Mouse (Mus musculus) heart, postnatal 0 days (tissue): ENCODE measurements around the gene Nat8f3.
"Not testable (repeated sequence)": the region's sequence is repeated elsewhere in the genome, so short reads cannot be mapped to it uniquely, and the experiment has no call there.

Source experiments
- CTCF ChIP-seq: IDR thresholded peaks from 2 replicates; pipeline ENCODE4 v1.5.1; 2016; ENCODE audit warnings: antibody characterized with exemption, control low read depth, low read depth
- EP300 ChIP-seq: IDR thresholded peaks from 2 replicates; pipeline ENCODE4 v1.6.1; 2016; ENCODE audit warnings: antibody characterized with exemption, low read depth

DNA sequence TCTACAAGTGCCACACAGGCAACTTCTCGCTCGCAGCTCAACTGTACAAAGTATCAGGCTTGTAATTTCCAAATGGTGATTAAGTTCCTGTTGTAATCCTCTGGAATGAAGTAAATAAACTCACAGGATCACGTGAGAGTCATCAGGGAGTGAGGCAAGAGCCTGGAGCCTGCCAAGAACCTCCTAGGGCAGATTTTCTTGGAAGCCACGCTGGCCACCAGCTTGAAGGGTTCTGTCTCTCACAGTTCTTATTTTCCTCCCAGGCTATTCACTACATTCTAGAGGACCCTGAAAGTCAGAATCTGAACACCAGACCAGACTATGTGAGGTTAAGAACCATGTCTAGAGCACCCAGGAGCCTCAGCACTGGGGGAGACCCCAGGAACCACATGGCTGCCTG, 63.6 kb downstream of the Nat8f3 start:
- not testable (repeated sequence) for TF ChIP-seq EP300, CTCF
